Mouse (Mus musculus) cerebellum, adult 2 months (tissue): ENCODE results near the gene Arl11.

ENCODE experiments used
- CTCF ChIP-seq: fragments of 200-500 bp; IDR thresholded peaks from 2 replicates; pipeline ENCODE4 v1.5.1; 2011; ENCODE audit warnings: low read depth, mild to moderate bottlenecking, control low read depth, low read length, moderate library complexity, borderline replicate concordance; ENCODE audit not compliant: insufficient read depth
- POLR2A ChIP-seq: fragments of 200-500 bp; IDR thresholded peaks from 2 replicates; pipeline ENCODE4 v1.6.1; 2011; ENCODE audit warnings: low read length, control low read depth, borderline replicate concordance; ENCODE audit not compliant: insufficient read depth

- TF ChIP-seq CTCF (no peak), POLR2A (no peak)
Measured at GRCm38 (mm10) chr14:61339381-61339780, 29.8 kb downstream of the Arl11 start.
